Mouse (Mus musculus) spleen, adult 2 months (tissue): ENCODE results near the gene E130114P18Rik.

ENCODE experiments used
- CTCF ChIP-seq: fragments of 200-500 bp; IDR thresholded peaks from 2 replicates; pipeline ENCODE4 v1.5.1; 2011; ENCODE audit warnings: mild to moderate bottlenecking, inconsistent platforms; ENCODE audit not compliant: insufficient read depth, insufficient read length, insufficient replicate concordance; ENCODE audit errors: extremely low read depth
- POLR2A ChIP-seq: fragments of 200-500 bp; IDR thresholded peaks from 2 replicates; pipeline ENCODE4 v1.6.1; 2011; ENCODE audit warnings: low read depth, low read length, inconsistent platforms

- TF ChIP-seq POLR2A (no peak), CTCF (no peak)
Observed at GRCm38 (mm10) chr4:97803791-97804190, 25.9 kb upstream of the E130114P18Rik start.
